Mouse (Mus musculus) midbrain, embryonic 11.5 days (tissue): ENCODE data around the gene Usp18. TPM values are rescaled to one million over a fixed set of nuclear protein-coding genes. Genes with fewer than 3 reads are reported as not detected.

Experiments used
- ATAC-seq: fragments of 200-750 bp; cut with Nextera tagmentation; 2 replicates; pipeline ENCODE4 v1.8.0; 2017; ENCODE audit warnings: moderate TSS enrichment, moderate library complexity; ENCODE audit not compliant: low FRiP score
- DNase-seq: peaks from one replicate; pipeline ENCODE4 v3.0.0; 2015; ENCODE audit warnings: low spot score; ENCODE audit errors: missing footprints
- H3K27ac ChIP-seq: fragments of 300-500 bp; sonication (generic); 2 replicates; pipeline ENCODE4 v1.5.1; 2014; ENCODE audit warnings: low read depth, low read length
- H3K27me3 ChIP-seq: fragments of 300-500 bp; sonication (generic); 2 replicates; pipeline ENCODE4 v1.6.1; 2014; ENCODE audit warnings: mild to moderate bottlenecking, low read length, moderate library complexity, mixed read lengths; ENCODE audit not compliant: control insufficient read depth, insufficient read depth
- H3K36me3 ChIP-seq: fragments of 300-500 bp; sonication (generic); 2 replicates; pipeline ENCODE4 v1.6.1; 2014; ENCODE audit warnings: mild to moderate bottlenecking, low read length, moderate library complexity, mixed read lengths; ENCODE audit not compliant: control insufficient read depth, insufficient read depth
- H3K4me1 ChIP-seq: fragments of 300-500 bp; sonication (generic); 2 replicates; pipeline ENCODE4 v1.6.1; 2014; ENCODE audit warnings: low read length; ENCODE audit not compliant: control insufficient read depth, insufficient read depth
- H3K4me2 ChIP-seq: fragments of 300-500 bp; sonication (generic); 2 replicates; pipeline ENCODE4 v1.6.1; 2014; ENCODE audit warnings: mild to moderate bottlenecking, moderate library complexity
- H3K4me3 ChIP-seq: fragments of 300-500 bp; sonication (generic); 2 replicates; pipeline ENCODE4 v1.5.1; 2014; ENCODE audit warnings: low read depth, low read length
- H3K9ac ChIP-seq: fragments of 300-500 bp; sonication (generic); 2 replicates; pipeline ENCODE4 v1.6.1; 2014; ENCODE audit warnings: low read length
- H3K9me3 ChIP-seq: fragments of 300-500 bp; sonication (generic); 2 replicates; pipeline ENCODE4 v1.6.1; 2016; ENCODE audit warnings: low read length; ENCODE audit not compliant: control insufficient read depth
- WGBS: fragments of 180-500 bp; shearing (Covaris S2); extraction: QIAGEN DNeasy Blood & Tissue Kit; methylation state at CpG from one replicate; pipeline ENCODE4 v1.1.7; 2014; 5-methylcytosine and 5-hydroxymethylcytosine counted together
- polyA plus RNA-seq: library from polyadenylated mRNA; unstranded; fragments of >200 nt; fragmentation: Nextera tagmentation; extraction: Ambion mirVana; gene quantifications from 2 replicates; pipeline ENCODE4 v1.2.1, GENCODE M21; 2014

The Usp18 gene
- polyA plus RNA-seq, 1 experiment from 2014 or later: 1.0 TPM

- no peaks in the 10 kb centered on the region for H3K36me3 ChIP-seq
- H3K27ac ChIP-seq: no peak overlapping the region
- H3K27me3 ChIP-seq: no peaks in the 10 kb centered on the region
- no peak for DNase-seq
- WGBS: 94% methylated on average over 2 of the region's 2 CpGs
- H3K4me2 ChIP-seq: no peak overlapping the region
- H3K4me3 ChIP-seq: no peak overlapping the region
- no peak overlapping the region for H3K9ac ChIP-seq
- ATAC-seq: no peak
- H3K9me3 ChIP-seq: no peaks in the 10 kb centered on the region
- H3K4me1 ChIP-seq: no peaks in the 10 kb centered on the region
These were observed 9.3 kb upstream of the Usp18 start for GRCm38 (mm10) chr6:121236386-121236785.

- H3K27me3 ChIP-seq: no peaks in the 10 kb centered on the region
- no peaks in the 10 kb centered on the region for H3K36me3 ChIP-seq
- WGBS: 92% methylated on average over 4 of the region's 4 CpGs
- no peak overlapping the region for H3K4me3 ChIP-seq
- no peak for ATAC-seq
- H3K4me2 ChIP-seq: no peak overlapping the region
- H3K9me3 ChIP-seq: no peaks in the 10 kb centered on the region
- no peak for DNase-seq
- no peaks in the 10 kb centered on the region for H3K4me1 ChIP-seq
- no peak overlapping the region for H3K27ac ChIP-seq
- no peak overlapping the region for H3K9ac ChIP-seq
These were observed 7.5 kb upstream of the Usp18 start for GRCm38 (mm10) chr6:121238209-121238608.

DNA sequence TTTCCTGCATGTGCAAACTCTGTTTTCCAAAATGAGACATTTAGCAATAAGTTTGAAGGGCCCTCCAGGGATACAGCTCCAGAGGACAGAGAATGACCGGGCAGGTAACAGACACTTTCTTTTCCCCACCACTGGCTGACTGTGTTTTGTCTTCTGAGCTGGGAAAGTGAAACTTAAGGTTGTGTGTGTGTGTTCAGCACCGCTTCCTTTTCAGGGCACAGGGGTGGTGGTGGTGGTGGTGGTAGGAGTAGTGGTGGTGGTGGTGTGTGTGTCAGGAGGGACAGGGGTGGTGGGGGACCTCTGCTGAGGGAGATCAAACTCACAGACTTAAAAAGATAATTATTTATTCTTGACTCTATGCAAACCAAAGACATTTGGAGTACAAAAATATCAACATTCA, 3.9 kb upstream of the Usp18 start:
- H3K4me3 ChIP-seq: no peak overlapping the region
- no peaks in the 10 kb centered on the region; the same call in 1 of the 2 replicates for H3K27me3 ChIP-seq
- DNase-seq (no peak), ATAC-seq (no peak)
- H3K9ac ChIP-seq: no peak overlapping the region
- no peak overlapping the region for H3K4me2 ChIP-seq
- H3K36me3 ChIP-seq: no peaks in the 10 kb centered on the region
- H3K27ac ChIP-seq: no peak overlapping the region
- WGBS: 87% methylated on average over 2 of the region's 2 CpGs
- H3K9me3 ChIP-seq: no peaks in the 10 kb centered on the region
- H3K4me1 ChIP-seq: peaks cover 2% of the 10 kb centered on the region; the same call in 1 of the 2 replicates

GRCm38 (mm10) chr6:121243161-121243560, 2.5 kb upstream of the Usp18 start:
- Histone ChIP-seq H3K4me2 (no peak overlapping the region), H3K9ac (no peak overlapping the region), H3K9me3 (no peaks in the 10 kb centered on the region), H3K27ac (no peak overlapping the region), H3K4me1 (peaks cover 2% of the 10 kb centered on the region; the same call in 1 of the 2 replicates), H3K27me3 (no peaks in the 10 kb centered on the region; the same call in 1 of the 2 replicates), H3K4me3 (no peak overlapping the region), H3K36me3 (no peaks in the 10 kb centered on the region)
- 70% methylated on average over 10 of the region's 10 CpGs for WGBS
- no peak for ATAC-seq
- no peak for DNase-seq

DNA sequence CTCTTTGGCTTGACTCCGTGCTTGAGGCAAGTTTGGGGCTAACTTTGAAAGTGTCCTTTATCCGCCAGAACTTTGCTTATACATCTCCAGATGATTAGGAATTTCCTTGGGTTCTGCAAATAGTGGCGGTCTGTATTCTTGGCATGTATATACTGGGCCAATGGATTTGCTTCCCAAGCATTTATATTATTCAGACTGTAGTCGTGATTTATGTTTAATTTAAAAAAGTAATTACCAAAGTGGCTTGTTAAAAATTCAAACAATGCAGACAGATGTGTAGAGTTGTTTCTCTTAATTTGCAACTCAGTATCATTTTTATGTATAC, 293 bp downstream of the Usp18 start:
- 17% methylated on average over 4 of the region's 4 CpGs for whole genome bisulfite sequencing
- ATAC-seq: peak; percentile 14; the same call in 1 of the 2 replicates

DNA sequence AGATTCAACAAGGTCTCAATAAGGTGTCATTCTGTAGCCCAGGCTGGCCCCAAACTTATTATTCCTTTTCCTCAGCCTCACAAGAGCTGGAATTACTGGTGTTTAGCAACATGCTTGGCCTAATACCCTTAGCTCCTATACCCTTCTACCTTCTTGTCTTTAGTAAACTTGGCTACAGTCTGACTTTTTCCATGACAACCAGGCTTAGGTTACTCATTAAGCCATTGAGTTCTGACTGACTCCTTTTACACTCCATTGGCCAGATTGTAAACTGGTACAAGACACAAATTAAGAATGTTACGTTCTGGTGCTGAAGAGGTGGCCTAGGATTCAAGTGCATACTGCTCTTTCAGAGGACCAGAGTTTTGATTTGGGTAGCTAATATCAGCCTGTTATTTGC, 4.7 kb downstream of the Usp18 start:
- H3K27me3 ChIP-seq: no peaks in the 10 kb centered on the region; the same call in 1 of the 2 replicates
- no peak overlapping the region for H3K4me3 ChIP-seq
- no peak overlapping the region for H3K9ac ChIP-seq
- DNase-seq: no peak
- WGBS: 62% methylated on average over 1 of the region's 1 CpGs
- no peaks in the 10 kb centered on the region for H3K4me1 ChIP-seq
- no peak overlapping the region for H3K27ac ChIP-seq
- ATAC-seq: no peak
- H3K4me2 ChIP-seq: no peak overlapping the region
- H3K36me3 ChIP-seq: no peaks in the 10 kb centered on the region
- no peaks in the 10 kb centered on the region for H3K9me3 ChIP-seq

More for the DNA sequence above, 293 bp downstream of the Usp18 start:
- DNase-seq: no peak
- no peak overlapping the region for H3K27ac ChIP-seq
- H3K27me3 ChIP-seq: no peaks in the 10 kb centered on the region; the same call in 1 of the 2 replicates
- H3K36me3 ChIP-seq: no peaks in the 10 kb centered on the region
- peak overlapping the region; percentile 54 for H3K9ac ChIP-seq
- no peaks in the 10 kb centered on the region for H3K9me3 ChIP-seq
- peaks cover 2% of the 10 kb centered on the region; the same call in 1 of the 2 replicates for H3K4me1 ChIP-seq
- H3K4me3 ChIP-seq: peak overlapping the region; percentile 50
- H3K4me2 ChIP-seq: peak overlapping the region; percentile 70

DNA sequence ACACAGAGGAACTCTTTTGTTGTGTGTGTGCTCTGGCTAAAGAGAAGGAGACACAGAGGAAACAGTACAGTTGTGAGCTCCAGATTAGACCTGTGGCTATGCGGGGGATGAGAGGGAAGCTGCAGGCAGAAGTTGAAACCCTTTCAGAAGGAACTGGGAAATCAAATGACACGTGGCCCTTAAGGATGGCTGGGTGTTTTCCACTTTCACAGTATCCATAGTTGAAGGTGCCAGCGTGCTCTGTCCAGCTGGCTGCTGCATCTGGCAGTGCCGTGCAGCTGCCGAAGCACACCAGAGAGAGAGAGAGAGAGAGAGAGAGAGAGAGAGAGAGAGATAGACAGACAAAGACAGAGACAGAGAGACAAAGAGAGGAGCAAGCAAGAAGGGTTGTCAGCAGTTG, 5.5 kb downstream of the Usp18 start:
- Histone ChIP-seq H3K27me3 (no peaks in the 10 kb centered on the region; the same call in 1 of the 2 replicates), H3K4me2 (no peak overlapping the region), H3K9me3 (no peaks in the 10 kb centered on the region), H3K9ac (no peak overlapping the region), H3K4me3 (no peak overlapping the region), H3K36me3 (no peaks in the 10 kb centered on the region), H3K4me1 (no peaks in the 10 kb centered on the region), H3K27ac (no peak overlapping the region)
- ATAC-seq: no peak
- DNase-seq: no peak
- WGBS: 67% methylated on average over 5 of the region's 5 CpGs

GRCm38 (mm10) chr6:121260548-121260947, 14.8 kb downstream of the Usp18 start:
- Histone ChIP-seq H3K4me2 (no peak overlapping the region), H3K9me3 (no peaks in the 10 kb centered on the region; the same call in 1 of the 2 replicates), H3K27me3 (no peaks in the 10 kb centered on the region), H3K36me3 (no peaks in the 10 kb centered on the region), H3K27ac (no peak overlapping the region), H3K9ac (no peak overlapping the region), H3K4me3 (no peak overlapping the region), H3K4me1 (no peaks in the 10 kb centered on the region)
- DNase-seq: peak; percentile 97
- 41% methylated on average over 9 of the region's 9 CpGs for WGBS
- no peak for ATAC-seq

GRCm38 (mm10) chr6:121261233-121261632, 15.5 kb downstream of the Usp18 start:
- no peak for ATAC-seq
- H3K36me3 ChIP-seq: no peaks in the 10 kb centered on the region
- WGBS: 89% methylated on average over 8 of the region's 8 CpGs

More at GRCm38 (mm10) chr6:121261233-121261632, 15.5 kb downstream of the Usp18 start:
- peak; percentile 73 for DNase-seq
- Histone ChIP-seq H3K4me1 (no peaks in the 10 kb centered on the region), H3K27me3 (no peaks in the 10 kb centered on the region), H3K9me3 (no peaks in the 10 kb centered on the region; the same call in 1 of the 2 replicates), H3K27ac (no peak overlapping the region), H3K4me2 (no peak overlapping the region), H3K4me3 (no peak overlapping the region), H3K9ac (no peak overlapping the region)
